Mouse (Mus musculus) T-helper 17 cell (primary cell): Measurements from ENCODE around the gene Npas2.

Experiments used
- in situ Hi-C, 2 experiments: fragments of 300-600 bp; cut with MboI, MseI; formaldehyde crosslinking; loops; 1 replicate in 1 of 2; 2 replicates in 1 of 2; pipeline ENCODE4 v1.15.1; 2025; ENCODE audit warnings: high pct_unique_total_duplicates in 2 of 2

Npas2 gene

GRCm38 (mm10) chr1:39327546-39327945, 134.0 kb downstream of the Npas2 start:
- in situ Hi-C loops = no loop called here

GRCm38 (mm10) chr1:39330857-39331594, 137.5 kb downstream of the Npas2 start:
- in situ Hi-C loops = no loop called here

GRCm38 (mm10) chr1:39332456-39332855, 138.9 kb downstream of the Npas2 start:
- in situ Hi-C loops = no loop called here

- in situ Hi-C loops = no loop called here
These were observed 142.1 kb downstream of the Npas2 start for GRCm38 (mm10) chr1:39335561-39336196.

GRCm38 (mm10) chr1:39336788-39337187, 143.3 kb downstream of the Npas2 start:
- in situ Hi-C loops = no loop called here

- in situ Hi-C loops = no loop called here
These were observed 145.3 kb downstream of the Npas2 start for GRCm38 (mm10) chr1:39338831-39339230.

GRCm38 (mm10) chr1:39339455-39339854, 145.9 kb downstream of the Npas2 start:
- in situ Hi-C loops = no loop called here

- in situ Hi-C loops = loop anchor here (5.0 to 10.0 kb wide), 2 partner anchors 105 to 333 kb away; no protein-coding TSS in a partner anchor
These were observed 146.6 kb downstream of the Npas2 start for GRCm38 (mm10) chr1:39340156-39340555.

GRCm38 (mm10) chr1:39340647-39341046, 147.1 kb downstream of the Npas2 start:
- in situ Hi-C loops = loop anchor here (5.0 to 10.0 kb wide), 2 partner anchors 106 to 333 kb away; no protein-coding TSS in a partner anchor

GRCm38 (mm10) chr1:39341807-39342206, 148.3 kb downstream of the Npas2 start:
- in situ Hi-C loops = loop anchor here (5.0 to 10.0 kb wide), 2 partner anchors 107 to 335 kb away; no protein-coding TSS in a partner anchor

- in situ Hi-C loops = loop anchor here (5.0 to 10.0 kb wide), 2 partner anchors 108 to 336 kb away; no protein-coding TSS in a partner anchor
These were observed 149.7 kb downstream of the Npas2 start for GRCm38 (mm10) chr1:39343242-39343641.

- in situ Hi-C loops = loop anchor here (5.0 to 10.0 kb wide), 4 partner anchors 110 to 1743 kb away; no protein-coding TSS in a partner anchor
These were observed 151.6 kb downstream of the Npas2 start for GRCm38 (mm10) chr1:39344981-39345600.

GRCm38 (mm10) chr1:39349001-39349400, 155.5 kb downstream of the Npas2 start:
- in situ Hi-C loops = loop anchor here (5.0 to 10.0 kb wide), 3 partner anchors 114 to 1747 kb away; no protein-coding TSS in a partner anchor

GRCm38 (mm10) chr1:39349427-39349826, 155.9 kb downstream of the Npas2 start:
- in situ Hi-C loops = loop anchor here (5.0 to 10.0 kb wide), 3 partner anchors 115 to 1747 kb away; no protein-coding TSS in a partner anchor

GRCm38 (mm10) chr1:39361754-39362514, 168.4 kb downstream of the Npas2 start:
- in situ Hi-C loops = no loop called here

- in situ Hi-C loops = no loop called here
These were observed 169.0 kb downstream of the Npas2 start for GRCm38 (mm10) chr1:39362515-39362893.

GRCm38 (mm10) chr1:39365562-39365961, 172.0 kb downstream of the Npas2 start:
- in situ Hi-C loops = no loop called here

GRCm38 (mm10) chr1:39367045-39367444, 173.5 kb downstream of the Npas2 start:
- in situ Hi-C loops = no loop called here

GRCm38 (mm10) chr1:39367601-39368266, 174.2 kb downstream of the Npas2 start, which contains the start of gene Rpl31:
Gene Rpl31, plus strand, starts transcription at chr1:39367842.
- in situ Hi-C loops = no loop called here

- in situ Hi-C loops = no loop called here
These were observed 174.8 kb downstream of the Npas2 start for GRCm38 (mm10) chr1:39368267-39368841.
